Mouse (Mus musculus): ENCODE results near the gene Psmb4.
"Not testable (repeated sequence)": the region's sequence is repeated elsewhere in the genome, so short reads cannot be mapped to it uniquely, and the experiment has no call there.

Gene Psmb4

GRCm38 (mm10) chr3:94886316-94887224 lies at the start of gene Psmb4:
TSS of gene Psmb4 (minus strand) at chr3:94886961.
- DNase-seq (ENCODE audit: low spot score in 2 of 2) = peak; percentile 58 to 74

- DNase-seq (ENCODE audit: low spot score in 2 of 2) = not testable (repeated sequence)
These were observed 49.4 kb upstream of the Psmb4 start for GRCm38 (mm10) chr3:94936147-94936546.

GRCm38 (mm10) chr3:94935332-94935731 lies 48.6 kb upstream of the Psmb4 start:
- DNase-seq (ENCODE audit: low spot score in 2 of 2) = not testable (repeated sequence)

- DNase-seq (ENCODE audit: low spot score in 2 of 2) = not testable (repeated sequence)
These were observed 47.8 kb upstream of the Psmb4 start for GRCm38 (mm10) chr3:94934564-94934963.

- DNase-seq (ENCODE audit: low spot score in 2 of 2) = not testable (repeated sequence)
These were observed 46.8 kb upstream of the Psmb4 start for GRCm38 (mm10) chr3:94933604-94934003.

GRCm38 (mm10) chr3:94932809-94933564 lies 46.2 kb upstream of the Psmb4 start, which contains the start of gene Selenbp1:
TSS of gene Selenbp1 (plus strand) at chr3:94933056.
- DNase-seq (ENCODE audit: low spot score in 2 of 2) = peak; percentile 74 to 76

- DNase-seq (ENCODE audit: low spot score in 2 of 2) = not testable (repeated sequence)
These were observed 45.5 kb upstream of the Psmb4 start for GRCm38 (mm10) chr3:94932279-94932678.

GRCm38 (mm10) chr3:94931427-94932082 lies 44.8 kb upstream of the Psmb4 start:
- not testable (repeated sequence) for DNase-seq (ENCODE audit: low spot score in 2 of 2)

GRCm38 (mm10) chr3:94930386-94931266 lies 43.9 kb upstream of the Psmb4 start:
- not testable (repeated sequence) for DNase-seq (ENCODE audit: low spot score in 2 of 2)

- not testable (repeated sequence) for DNase-seq (ENCODE audit: low spot score in 2 of 2)
These were observed 42.2 kb upstream of the Psmb4 start for GRCm38 (mm10) chr3:94928979-94929378.

GRCm38 (mm10) chr3:94926301-94926736 lies 39.6 kb upstream of the Psmb4 start:
- DNase-seq (ENCODE audit: low spot score in 2 of 2) = not testable (repeated sequence)

- no peak for DNase-seq (ENCODE audit: low spot score in 2 of 2)
These were observed 37.9 kb upstream of the Psmb4 start for GRCm38 (mm10) chr3:94924688-94925087.

GRCm38 (mm10) chr3:94922333-94922732 lies 35.6 kb upstream of the Psmb4 start:
- DNase-seq (ENCODE audit: low spot score in 2 of 2) = no peak

GRCm38 (mm10) chr3:94921104-94921503 lies 34.3 kb upstream of the Psmb4 start:
- no peak for DNase-seq (ENCODE audit: low spot score in 2 of 2)

- DNase-seq (ENCODE audit: low spot score in 2 of 2) = no peak
These were observed 32.1 kb upstream of the Psmb4 start for GRCm38 (mm10) chr3:94918845-94919244.

GRCm38 (mm10) chr3:94917816-94918361 lies 31.1 kb upstream of the Psmb4 start:
- peak; percentile 33 to 42 for DNase-seq (ENCODE audit: low spot score in 2 of 2)

GRCm38 (mm10) chr3:94915903-94916741 lies 29.4 kb upstream of the Psmb4 start:
- DNase-seq (ENCODE audit: low spot score in 2 of 2) = no peak

- DNase-seq (ENCODE audit: low spot score in 2 of 2) = no peak
These were observed 27.0 kb upstream of the Psmb4 start for GRCm38 (mm10) chr3:94913801-94914200.

- no peak for DNase-seq (ENCODE audit: low spot score in 2 of 2)
These were observed 24.4 kb upstream of the Psmb4 start for GRCm38 (mm10) chr3:94911050-94911693.
